Mouse (Mus musculus) forebrain, embryonic 15.5 days (tissue): ENCODE measurements at regions not wholly inside any gene's neighbourhood (a gene's known extent, or its start where the extent isn't known, plus 50 kb on each side); places are given as distances from the start of the nearest gene placed in this dataset.
A peak's percentile ranks its signal among the peaks of the same experiment; 100 is the strongest.

Experiments used
- ATAC-seq: fragments of 200-750 bp; cut with Nextera tagmentation; replicated peaks from 2 replicates; pipeline ENCODE4 v1.8.0; 2017; ENCODE audit warnings: mild to moderate bottlenecking, moderate TSS enrichment, moderate library complexity
- H3K27ac ChIP-seq: fragments of 300-500 bp; sonication (generic); replicated peaks from 2 replicates; pipeline ENCODE4 v1.5.1; 2015; ENCODE audit warnings: mild to moderate bottlenecking, inconsistent platforms
- H3K27me3 ChIP-seq: fragments of 300-500 bp; sonication (generic); 2 replicates; pipeline ENCODE4 v1.6.1; 2015; ENCODE audit warnings: inconsistent platforms
- H3K36me3 ChIP-seq: fragments of 300-500 bp; sonication (generic); 2 replicates; pipeline ENCODE4 v1.6.1; 2015; ENCODE audit warnings: mild to moderate bottlenecking, inconsistent platforms
- H3K4me1 ChIP-seq: fragments of 300-500 bp; sonication (generic); 2 replicates; pipeline ENCODE4 v1.6.1; 2015; ENCODE audit warnings: inconsistent platforms
- H3K4me2 ChIP-seq: fragments of 300-500 bp; sonication (generic); replicated peaks from 2 replicates; pipeline ENCODE4 v1.6.1; 2015; ENCODE audit warnings: mild to moderate bottlenecking, inconsistent platforms
- H3K4me3 ChIP-seq: fragments of 300-500 bp; sonication (generic); 2 replicates; pipeline ENCODE4 v1.5.1; 2015; ENCODE audit warnings: mild to moderate bottlenecking, inconsistent platforms
- H3K9ac ChIP-seq: fragments of 300-500 bp; sonication (generic); replicated peaks from 2 replicates; pipeline ENCODE4 v1.6.1; 2015; ENCODE audit warnings: mild to moderate bottlenecking, inconsistent platforms
- H3K9me3 ChIP-seq: fragments of 300-500 bp; sonication (generic); 2 replicates; pipeline ENCODE4 v1.6.1; 2016; ENCODE audit warnings: inconsistent platforms
- WGBS: fragments of 180-500 bp; shearing (Covaris S2); methylation state at CpG from one replicate; pipeline ENCODE4 v1.1.7; 2015; ENCODE audit warnings: mixed read lengths; 5-methylcytosine and 5-hydroxymethylcytosine counted together

- Histone ChIP-seq H3K4me3 (no peak overlapping the region), H3K27ac (no peak overlapping the region), H3K27me3 (no peaks in the 10 kb centered on the region), H3K9ac (no peak overlapping the region), H3K4me1 (no peaks in the 10 kb centered on the region), H3K4me2 (no peak overlapping the region), H3K9me3 (no peaks in the 10 kb centered on the region), H3K36me3 (no peaks in the 10 kb centered on the region)
- no peak for ATAC-seq
- WGBS = 70% methylated on average over 5 of the region's 5 CpGs
These were observed 225.7 kb upstream of the Tenm3 start for GRCm38 (mm10) chr8:49069451-49069850.

- H3K4me1 ChIP-seq = no peaks in the 10 kb centered on the region
- H3K27me3 ChIP-seq = no peaks in the 10 kb centered on the region
- no peak overlapping the region for H3K4me3 ChIP-seq
- H3K9me3 ChIP-seq = no peaks in the 10 kb centered on the region
- ATAC-seq = no peak
- no peak overlapping the region for H3K27ac ChIP-seq
- H3K9ac ChIP-seq = no peak overlapping the region
- H3K36me3 ChIP-seq = no peaks in the 10 kb centered on the region
- H3K4me2 ChIP-seq = no peak overlapping the region
- 45% methylated on average over 3 of the region's 3 CpGs for WGBS
These were observed 219.5 kb upstream of the Tenm3 start for GRCm38 (mm10) chr8:49063256-49063655.

GRCm38 (mm10) chr8:49043236-49043635 is 199.5 kb upstream of the Tenm3 start:
- no peaks in the 10 kb centered on the region for H3K4me1 ChIP-seq
- no peak overlapping the region for H3K9ac ChIP-seq
- H3K27ac ChIP-seq = no peak overlapping the region
- H3K27me3 ChIP-seq = no peaks in the 10 kb centered on the region
- no peaks in the 10 kb centered on the region for H3K9me3 ChIP-seq
- no peak overlapping the region for H3K4me2 ChIP-seq
- H3K36me3 ChIP-seq = no peaks in the 10 kb centered on the region
- WGBS = 62% methylated on average over 6 of the region's 6 CpGs
- no peak overlapping the region for H3K4me3 ChIP-seq
- ATAC-seq = no peak

GRCm38 (mm10) chr8:49035970-49036700 is 192.4 kb upstream of the Tenm3 start:
- WGBS = 72% methylated on average over 5 of the region's 5 CpGs
- Histone ChIP-seq H3K9me3 (no peaks in the 10 kb centered on the region), H3K36me3 (no peaks in the 10 kb centered on the region), H3K4me2 (no peak overlapping the region), H3K27ac (no peak overlapping the region), H3K4me1 (no peaks in the 10 kb centered on the region), H3K4me3 (no peak overlapping the region), H3K27me3 (no peaks in the 10 kb centered on the region), H3K9ac (no peak overlapping the region)
- ATAC-seq = no peak

- ATAC-seq = 0 out of 2 replicates have a peak, but pooled peaks have one; percentile 43
These were observed 191.8 kb upstream of the Tenm3 start for GRCm38 (mm10) chr8:49035519-49035918.

GRCm38 (mm10) chr8:49030255-49030654 is 186.5 kb upstream of the Tenm3 start:
- no peak overlapping the region for H3K4me2 ChIP-seq
- no peak for ATAC-seq
- H3K9me3 ChIP-seq = no peaks in the 10 kb centered on the region
- no peaks in the 10 kb centered on the region for H3K36me3 ChIP-seq
- no peak overlapping the region for H3K27ac ChIP-seq
- 38% methylated on average over 5 of the region's 5 CpGs for WGBS
- no peak overlapping the region for H3K4me3 ChIP-seq
- H3K4me1 ChIP-seq = no peaks in the 10 kb centered on the region
- no peak overlapping the region for H3K9ac ChIP-seq
- no peaks in the 10 kb centered on the region for H3K27me3 ChIP-seq

More at GRCm38 (mm10) chr8:49035519-49035918, 191.8 kb upstream of the Tenm3 start:
- Histone ChIP-seq H3K27ac (no peak overlapping the region), H3K9ac (no peak overlapping the region), H3K27me3 (no peaks in the 10 kb centered on the region), H3K36me3 (no peaks in the 10 kb centered on the region), H3K4me2 (no peak overlapping the region), H3K9me3 (no peaks in the 10 kb centered on the region), H3K4me3 (no peak overlapping the region), H3K4me1 (no peaks in the 10 kb centered on the region)
- 29% methylated on average over 8 of the region's 8 CpGs for WGBS

- no peak overlapping the region for H3K27ac ChIP-seq
- no peak overlapping the region for H3K9ac ChIP-seq
- ATAC-seq = no peak
- no peak overlapping the region for H3K4me2 ChIP-seq
- no peaks in the 10 kb centered on the region for H3K9me3 ChIP-seq
- H3K27me3 ChIP-seq = no peaks in the 10 kb centered on the region
- H3K4me3 ChIP-seq = no peak overlapping the region
- no peaks in the 10 kb centered on the region for H3K4me1 ChIP-seq
- WGBS = 87% methylated on average over 3 of the region's 3 CpGs
- no peaks in the 10 kb centered on the region for H3K36me3 ChIP-seq
These were observed 174.0 kb upstream of the Tenm3 start for GRCm38 (mm10) chr8:49017741-49018140.

- H3K27me3 ChIP-seq = no peaks in the 10 kb centered on the region
These were observed 171.9 kb upstream of the Tenm3 start for GRCm38 (mm10) chr8:49015701-49016100.

GRCm38 (mm10) chr8:49015200-49015599 is 171.4 kb upstream of the Tenm3 start:
- Histone ChIP-seq H3K4me1 (no peaks in the 10 kb centered on the region), H3K4me3 (no peak overlapping the region), H3K27ac (no peak overlapping the region), H3K36me3 (no peaks in the 10 kb centered on the region), H3K9ac (no peak overlapping the region), H3K4me2 (no peak overlapping the region), H3K27me3 (no peaks in the 10 kb centered on the region), H3K9me3 (no peaks in the 10 kb centered on the region)
- no peak for ATAC-seq
- 54% methylated on average over 8 of the region's 8 CpGs for WGBS

More at GRCm38 (mm10) chr8:49015701-49016100, 171.9 kb upstream of the Tenm3 start:
- H3K4me1 ChIP-seq = no peaks in the 10 kb centered on the region
- no peak for ATAC-seq
- no peak overlapping the region for H3K27ac ChIP-seq
- no peaks in the 10 kb centered on the region for H3K36me3 ChIP-seq
- H3K4me2 ChIP-seq = no peak overlapping the region
- no peak overlapping the region for H3K4me3 ChIP-seq
- no peak overlapping the region for H3K9ac ChIP-seq
- WGBS = 93% methylated on average over 7 of the region's 7 CpGs
- H3K9me3 ChIP-seq = no peaks in the 10 kb centered on the region

GRCm38 (mm10) chr8:49006236-49006965 is 162.7 kb upstream of the Tenm3 start:
- peak; percentile 35; the same call in 1 of the 2 replicates for ATAC-seq
- no peaks in the 10 kb centered on the region for H3K27me3 ChIP-seq
- no peak overlapping the region for H3K9ac ChIP-seq
- no peaks in the 10 kb centered on the region for H3K9me3 ChIP-seq
- no peak overlapping the region for H3K4me2 ChIP-seq
- H3K36me3 ChIP-seq = no peaks in the 10 kb centered on the region
- no peak overlapping the region for H3K27ac ChIP-seq
- H3K4me3 ChIP-seq = no peak overlapping the region
- H3K4me1 ChIP-seq = no peaks in the 10 kb centered on the region
- 64% methylated on average over 11 of the region's 11 CpGs for WGBS

- Histone ChIP-seq H3K4me2 (no peak overlapping the region), H3K9ac (no peak overlapping the region), H3K4me1 (peaks cover 10% of the 10 kb centered on the region; the same call in 1 of the 2 replicates), H3K9me3 (no peaks in the 10 kb centered on the region), H3K36me3 (no peaks in the 10 kb centered on the region), H3K4me3 (no peak overlapping the region), H3K27ac (no peak overlapping the region), H3K27me3 (no peaks in the 10 kb centered on the region)
- 26% methylated on average over 8 of the region's 8 CpGs for WGBS
- peak; percentile 74 for ATAC-seq
These were observed 137.9 kb upstream of the Tenm3 start for GRCm38 (mm10) chr8:48981667-48982066.

- 71% methylated on average over 7 of the region's 7 CpGs for WGBS
- no peak overlapping the region for H3K27ac ChIP-seq
- no peaks in the 10 kb centered on the region for H3K9me3 ChIP-seq
- no peaks in the 10 kb centered on the region for H3K36me3 ChIP-seq
- no peak overlapping the region for H3K9ac ChIP-seq
- H3K4me1 ChIP-seq = peaks cover 10% of the 10 kb centered on the region; the same call in 1 of the 2 replicates
- no peaks in the 10 kb centered on the region for H3K27me3 ChIP-seq
- no peak overlapping the region for H3K4me3 ChIP-seq
- no peak overlapping the region for H3K4me2 ChIP-seq
- no peak for ATAC-seq
These were observed 137.0 kb upstream of the Tenm3 start for GRCm38 (mm10) chr8:48980755-48981154.
